Mouse (Mus musculus) right cerebral cortex, postnatal 4 days (tissue): ENCODE measurements around the gene Nim1k.

ENCODE experiments used
- DNase-seq: peaks from one replicate; pipeline ENCODE4 v3.0.0-alpha.2; 2022

Gene Nim1k

DNA sequence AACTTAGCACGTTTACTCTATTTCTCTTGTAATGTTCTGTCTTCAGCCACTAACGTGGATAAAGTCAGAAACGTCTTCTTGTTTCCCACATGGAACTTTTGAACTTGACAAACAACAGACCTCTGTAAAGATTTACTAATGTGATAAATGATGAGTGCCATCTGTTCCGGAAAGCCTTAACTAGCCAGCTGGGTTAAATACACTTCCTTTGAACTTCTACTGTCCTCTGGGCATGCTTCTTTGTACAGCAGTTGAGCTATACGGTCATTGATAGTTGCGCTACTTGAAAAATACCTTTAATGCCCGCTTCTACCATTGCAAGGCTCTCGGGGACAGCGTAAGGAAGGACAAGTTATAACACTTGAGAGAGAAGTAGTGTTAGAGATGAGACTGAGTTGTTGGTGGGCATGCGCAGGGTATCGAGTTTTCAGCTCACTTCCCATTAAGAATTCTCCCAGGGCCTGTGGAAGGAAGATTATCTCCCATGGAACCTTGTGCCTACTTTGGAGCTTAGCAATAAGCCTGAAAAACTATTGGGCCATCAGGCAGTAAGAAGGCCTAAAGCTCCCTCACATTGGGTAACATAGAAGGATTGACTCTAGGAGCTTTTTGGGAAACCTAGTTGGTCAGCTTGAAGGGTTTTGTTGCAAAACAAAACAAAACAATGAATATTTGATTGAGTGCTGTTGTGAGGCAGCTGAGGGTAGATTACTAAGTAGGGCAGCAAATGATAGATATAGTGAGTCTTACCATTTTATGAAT is 71.1 kb downstream of the Nim1k start:
- no peak for DNase-seq

DNA sequence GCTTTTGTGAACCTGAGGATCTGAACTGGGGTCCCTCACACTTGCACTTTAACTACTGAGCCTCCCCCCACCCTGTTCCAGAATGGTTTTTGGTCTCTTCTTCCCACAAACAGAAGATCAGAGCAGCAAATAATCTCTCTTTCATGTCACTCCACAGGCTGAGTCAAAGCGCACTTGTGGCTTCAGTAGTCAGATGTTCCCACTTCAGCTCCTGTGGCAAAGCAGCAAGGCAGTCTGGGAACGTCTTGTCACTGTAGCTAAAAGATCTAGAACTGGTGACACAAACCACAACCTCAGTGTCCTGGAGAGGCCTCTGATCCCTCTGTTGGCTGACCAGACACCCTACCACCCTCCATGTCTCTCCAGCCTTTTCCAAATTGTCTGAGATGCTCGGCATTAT is 74.5 kb downstream of the Nim1k start:
- DNase-seq = no peak

DNA sequence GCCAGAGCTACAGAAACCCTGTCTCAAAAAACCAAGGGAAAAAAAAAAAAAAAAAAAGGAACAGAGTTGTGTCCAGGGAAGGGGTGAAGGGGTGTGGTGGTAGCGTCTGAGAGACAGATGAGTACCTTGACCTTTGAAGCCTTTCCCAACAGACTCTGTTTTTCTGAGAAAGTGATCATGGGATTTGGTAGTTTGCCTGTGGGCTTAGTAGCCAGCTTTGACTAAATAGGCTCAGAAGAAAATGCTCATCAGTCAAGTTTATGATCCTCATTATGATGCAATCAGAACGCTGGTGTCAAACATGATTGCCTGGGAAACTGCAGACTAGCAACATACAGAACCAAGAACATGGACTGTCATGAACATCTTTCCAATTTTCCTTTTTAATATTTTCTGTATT is 76.0 kb downstream of the Nim1k start:
- no peak for DNase-seq

DNA sequence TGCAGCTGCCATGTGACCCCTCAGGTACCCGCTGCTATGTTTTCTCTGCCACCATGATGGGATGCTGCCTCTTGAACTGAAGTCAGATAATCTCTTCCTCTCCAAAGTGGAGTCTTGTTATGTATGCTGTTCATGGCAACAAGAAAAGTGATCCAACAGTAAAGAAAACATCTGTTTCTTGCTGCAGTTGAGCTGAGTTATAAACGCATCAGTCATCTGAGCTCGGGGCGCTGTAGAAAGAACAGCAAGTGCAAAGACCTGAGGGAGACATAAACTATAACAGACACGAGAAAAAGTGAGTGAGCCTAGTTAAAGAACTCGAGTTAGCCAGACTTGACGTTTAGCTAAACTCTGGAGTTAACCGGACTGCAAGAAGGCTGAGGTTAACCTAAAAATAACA is 76.9 kb downstream of the Nim1k start:
- no peak for DNase-seq

DNA sequence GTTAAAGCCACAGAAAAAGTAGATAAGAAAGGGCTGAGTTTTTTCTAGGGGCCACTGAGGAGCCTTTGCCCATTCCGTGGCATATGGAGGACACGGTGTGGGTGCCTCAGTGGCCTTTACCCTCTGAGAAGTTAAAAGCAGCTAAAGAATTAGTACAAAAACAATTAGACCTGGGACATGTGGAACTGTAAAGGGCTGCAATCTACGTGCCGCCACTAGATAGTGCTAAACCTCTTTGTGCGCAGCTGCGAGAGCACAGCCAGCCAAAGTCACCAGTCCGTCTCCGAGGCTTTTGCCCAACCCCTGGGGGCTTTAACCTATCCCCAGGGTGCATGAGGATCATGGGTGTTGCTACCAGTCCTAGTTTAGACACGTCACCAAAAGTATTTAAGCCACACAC is 94.3 kb downstream of the Nim1k start:
- DNase-seq = peak; percentile 17
